Mouse (Mus musculus): ENCODE measurements around the gene Rad9b. TPM values are rescaled to one million over a fixed set of nuclear protein-coding genes. Genes with fewer than 3 reads are reported as not detected.

Gene Rad9b
- total and polyA plus RNA-seq, 2 experiments from 2014 or later = 14.6 to 20.0 TPM

DNA sequence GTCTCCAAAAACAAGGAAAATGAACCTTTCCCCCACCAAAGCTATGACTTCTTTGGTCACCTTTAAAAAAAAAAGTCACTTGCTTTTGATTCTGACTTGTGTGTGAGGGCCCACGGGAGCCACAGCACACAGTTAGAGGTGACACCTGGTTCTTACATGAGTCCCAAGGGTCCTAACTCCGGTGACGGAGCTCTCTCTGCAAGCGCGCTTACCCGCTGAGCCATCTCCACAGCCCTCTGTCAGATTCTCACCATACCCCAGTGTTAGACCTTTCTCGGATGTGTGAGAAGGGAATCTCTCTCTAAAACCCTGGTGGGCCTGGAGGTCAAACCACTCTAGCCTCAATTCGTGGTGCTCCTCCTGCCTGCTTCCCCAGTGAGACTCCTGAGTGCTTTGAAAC lies 43.5 kb upstream of the Rad9b start:
- no peak overlapping the region for H3K9ac ChIP-seq
- no peaks in the 10 kb centered on the region for H3K9me3 ChIP-seq (ENCODE audit: low read length)
- H3K4me3 ChIP-seq (ENCODE audit: low read depth, low read length) = no peak overlapping the region
- no peak overlapping the region for H3K4me2 ChIP-seq (ENCODE audit: low read depth)
- TF ChIP-seq CTCF (IDR thresholded peaks at IDR 0.05; ENCODE audit: low read depth) = no peak
- H3K27ac ChIP-seq (ENCODE audit: low read depth, low read length) = no peak overlapping the region
- no peaks in the 10 kb centered on the region for H3K27me3 ChIP-seq (ENCODE audit: insufficient read depth, low read length)
- no peak for DNase-seq
- no peak for ATAC-seq
- peaks cover 36% of the 10 kb centered on the region for H3K36me3 ChIP-seq (ENCODE audit: insufficient read depth)
- H3K4me1 ChIP-seq (ENCODE audit: insufficient read depth) = no peaks in the 10 kb centered on the region
- 90% methylated on average over 8 of the region's 8 CpGs for WGBS

DNA sequence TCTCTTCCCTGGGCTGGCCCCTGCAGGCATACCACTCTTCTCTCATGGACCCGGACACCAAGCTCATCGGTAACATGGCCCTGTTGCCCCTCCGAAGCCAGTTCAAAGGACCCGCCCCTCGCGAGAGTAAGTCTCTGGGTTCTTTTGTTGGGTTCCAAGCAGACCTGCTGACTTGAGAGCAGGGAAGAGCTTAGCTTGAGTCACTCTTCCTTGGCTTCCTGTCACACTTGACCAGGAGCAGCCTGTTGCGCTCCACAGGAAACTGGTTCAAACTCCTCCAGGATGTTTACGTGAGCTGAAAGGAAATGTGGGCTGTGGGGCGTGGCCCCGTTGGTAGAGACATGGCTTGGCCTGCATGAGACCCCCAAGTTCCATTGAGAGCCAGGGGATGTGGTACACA lies 42.8 kb upstream of the Rad9b start:
- 90% methylated on average over 10 of the region's 10 CpGs for WGBS
- Histone ChIP-seq H3K4me2 (ENCODE audit: low read depth) (no peak overlapping the region), H3K4me3 (ENCODE audit: low read depth, low read length) (no peak overlapping the region), H3K9ac (no peak overlapping the region), H3K27me3 (ENCODE audit: insufficient read depth, low read length) (no peaks in the 10 kb centered on the region), H3K36me3 (ENCODE audit: insufficient read depth) (peaks cover 30% of the 10 kb centered on the region), H3K9me3 (ENCODE audit: low read length) (no peaks in the 10 kb centered on the region), H3K27ac (ENCODE audit: low read depth, low read length) (no peak overlapping the region), H3K4me1 (ENCODE audit: insufficient read depth) (no peaks in the 10 kb centered on the region)
- no peak for DNase-seq
- TF ChIP-seq CTCF (IDR thresholded peaks at IDR 0.05; ENCODE audit: low read depth) = no peak
- no peak for ATAC-seq

DNA sequence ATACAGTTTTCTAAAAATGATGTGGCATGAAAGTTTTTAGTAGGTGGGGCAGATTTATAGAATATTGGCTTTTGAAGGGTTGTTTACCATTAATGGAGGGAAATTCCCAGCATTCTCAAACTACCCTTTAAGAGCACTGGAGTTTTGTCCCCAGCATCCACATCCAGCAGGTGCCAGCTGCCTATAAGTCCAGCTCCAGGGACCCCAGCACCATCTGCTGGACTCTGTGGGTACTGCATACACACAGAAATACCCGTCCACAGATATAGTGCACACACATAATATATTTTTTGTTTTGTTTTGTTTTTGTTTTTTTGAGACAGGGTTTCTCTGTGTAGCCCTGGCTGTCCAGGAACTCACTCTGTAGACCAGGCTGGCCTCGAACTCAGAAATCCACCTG lies 39.9 kb upstream of the Rad9b start:
- Histone ChIP-seq H3K4me3 (ENCODE audit: low read depth, low read length) (no peak overlapping the region), H3K4me2 (ENCODE audit: low read depth) (no peak overlapping the region), H3K36me3 (ENCODE audit: insufficient read depth) (peaks cover 10% of the 10 kb centered on the region), H3K4me1 (ENCODE audit: insufficient read depth) (no peaks in the 10 kb centered on the region), H3K9me3 (ENCODE audit: low read length) (no peaks in the 10 kb centered on the region), H3K27me3 (ENCODE audit: insufficient read depth, low read length) (no peaks in the 10 kb centered on the region), H3K9ac (no peak overlapping the region), H3K27ac (ENCODE audit: low read depth, low read length) (no peak overlapping the region)
- peak; percentile 85 for TF ChIP-seq CTCF (IDR thresholded peaks at IDR 0.05; ENCODE audit: low read depth)
- 32% methylated on average over 2 of the region's 2 CpGs for WGBS
- ATAC-seq (peak; percentile 47; the same call in 1 of the 2 replicates), DNase-seq (peak; percentile 77)

DNA sequence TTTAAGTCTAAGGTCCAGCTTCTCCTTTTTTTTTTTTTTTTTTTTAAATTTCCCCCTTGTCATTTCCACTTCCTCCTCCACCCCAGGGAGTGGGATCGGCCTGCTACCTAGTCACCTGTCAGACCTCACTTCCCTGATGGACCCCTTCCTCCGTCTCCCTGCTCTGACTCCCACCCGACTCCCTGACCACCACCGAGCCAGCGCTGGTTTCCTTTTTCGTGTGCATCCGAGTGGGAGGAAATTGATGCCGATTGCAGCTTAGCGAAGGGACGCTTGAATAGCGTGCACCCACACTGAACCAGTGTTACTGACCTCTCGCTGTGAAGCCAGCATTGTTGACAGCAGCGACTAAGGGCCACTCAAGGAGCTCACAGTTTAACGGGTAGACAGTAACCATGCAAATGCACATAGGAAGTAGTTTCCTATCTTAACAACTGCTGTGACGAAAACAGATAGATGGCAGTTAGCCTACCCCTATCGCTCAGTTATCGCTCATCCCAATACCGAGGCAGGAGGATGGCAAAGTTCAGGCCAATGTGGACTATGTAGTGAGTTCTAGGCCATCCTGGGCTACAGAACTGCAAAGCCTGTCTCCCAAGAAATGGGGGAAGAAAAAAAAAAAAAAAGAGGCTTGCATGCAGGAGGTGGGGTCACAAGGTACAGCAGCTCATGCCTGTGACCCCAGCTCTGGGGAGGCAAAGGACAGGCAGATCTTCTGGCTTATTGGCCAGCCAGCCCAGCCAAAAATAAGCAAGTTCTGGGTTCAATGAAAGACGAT lies 38.4 kb upstream of the Rad9b start:
- DNase-seq (peak; percentile 39), ATAC-seq (peak; percentile 34)
- 14% methylated on average over 19 of the region's 19 CpGs for WGBS
- no peak for TF ChIP-seq CTCF (IDR thresholded peaks at IDR 0.05; ENCODE audit: low read depth)
- Histone ChIP-seq H3K27me3 (ENCODE audit: insufficient read depth, low read length) (no peaks in the 10 kb centered on the region), H3K9ac (peak overlapping the region; percentile 84), H3K4me1 (ENCODE audit: insufficient read depth) (no peaks in the 10 kb centered on the region), H3K4me3 (ENCODE audit: low read depth, low read length) (peak overlapping the region; percentile 85), H3K9me3 (ENCODE audit: low read length) (no peaks in the 10 kb centered on the region), H3K36me3 (ENCODE audit: insufficient read depth) (peaks cover 6% of the 10 kb centered on the region; the same call in 1 of the 2 replicates), H3K27ac (ENCODE audit: low read depth, low read length) (peak overlapping the region; percentile 78), H3K4me2 (ENCODE audit: low read depth) (peak overlapping the region; percentile 80)

DNA sequence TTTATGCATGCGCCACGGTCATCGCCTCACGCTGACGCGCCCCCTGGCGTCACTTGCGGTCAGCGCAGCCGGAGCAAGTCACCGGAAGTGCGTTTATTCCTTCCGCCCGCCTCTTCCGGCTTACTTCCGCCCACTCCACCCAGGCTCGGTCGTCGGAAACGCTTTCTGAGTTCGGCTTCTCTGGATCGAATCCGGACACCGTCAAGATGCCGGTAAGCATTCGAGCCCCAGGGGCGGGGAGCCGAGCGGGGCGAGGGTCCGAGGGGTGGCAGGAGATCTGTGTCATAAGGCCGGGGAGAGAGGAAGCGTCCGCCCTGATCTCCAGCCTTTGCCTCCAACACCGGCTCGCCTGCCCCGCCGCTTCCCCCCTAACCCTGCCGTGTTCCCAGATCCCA lies 37.8 kb upstream of the Rad9b start, which contains the start of gene Arpc3:
Gene Arpc3, plus strand, starts transcription at position 93 of the 395 bp plus-strand sequence.
- peak within 1 kb of the TSS; percentile 85 for H3K4me3 ChIP-seq (ENCODE audit: low read depth, low read length)
- H3K4me1 ChIP-seq (ENCODE audit: insufficient read depth) = no peaks in the 10 kb centered on the region
- H3K27ac ChIP-seq (ENCODE audit: low read depth, low read length) = peak within 1 kb of the TSS; percentile 78
- peak within 1 kb of the TSS; percentile 84 for H3K9ac ChIP-seq
- ATAC-seq (peak; percentile 96), DNase-seq (peak; percentile 97)
- no peaks in the 10 kb centered on the region for H3K27me3 ChIP-seq (ENCODE audit: insufficient read depth, low read length)
- peak; percentile 91 for TF ChIP-seq CTCF (IDR thresholded peaks at IDR 0.05; ENCODE audit: low read depth)
- under 1% methylated on average over 39 of the region's 39 CpGs for WGBS
- peak within 1 kb of the TSS; percentile 80 for H3K4me2 ChIP-seq (ENCODE audit: low read depth)
- no peaks in the 10 kb centered on the region for H3K9me3 ChIP-seq (ENCODE audit: low read length)
- H3K36me3 ChIP-seq (ENCODE audit: insufficient read depth) = peaks cover 4% of the 10 kb centered on the region; the same call in 1 of the 2 replicates

DNA sequence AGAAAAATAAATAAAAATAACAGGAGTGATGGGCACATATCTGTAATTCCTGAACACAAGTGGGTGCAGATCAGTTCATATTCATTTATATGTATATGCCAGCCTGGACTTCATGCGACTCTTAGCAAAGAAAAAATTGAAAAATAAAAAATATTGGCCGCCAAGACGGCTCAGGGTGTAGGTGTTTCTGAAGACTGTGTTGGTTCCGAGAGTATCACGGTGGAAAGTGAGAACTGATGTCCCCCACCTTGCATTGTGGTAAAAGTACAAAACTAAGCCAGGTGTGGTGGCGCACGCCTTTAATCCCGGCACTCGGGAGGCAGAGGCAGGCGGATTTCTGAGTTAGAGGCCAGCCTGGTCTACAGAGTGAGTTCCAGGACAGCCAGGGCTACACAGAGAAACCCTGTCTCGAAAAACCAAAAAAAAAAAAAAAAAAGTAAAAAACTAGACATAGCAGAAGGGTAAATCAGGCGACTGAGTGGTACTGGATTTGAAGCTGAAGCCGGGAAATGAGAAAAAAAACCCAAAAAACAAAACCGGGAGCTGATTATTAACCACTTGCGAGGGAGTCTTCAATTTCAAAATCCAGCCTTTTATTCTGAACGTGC lies 37.2 kb upstream of the Rad9b start:
- Histone ChIP-seq H3K36me3 (ENCODE audit: insufficient read depth) (no peaks in the 10 kb centered on the region; the same call in 1 of the 2 replicates), H3K4me2 (ENCODE audit: low read depth) (peak overlapping the region; percentile 80; the same call in 1 of the 2 replicates), H3K9me3 (ENCODE audit: low read length) (no peaks in the 10 kb centered on the region), H3K27me3 (ENCODE audit: insufficient read depth, low read length) (no peaks in the 10 kb centered on the region), H3K27ac (ENCODE audit: low read depth, low read length) (0 out of 2 replicates have a peak overlapping the region, but pooled peaks have one; percentile 50), H3K4me3 (ENCODE audit: low read depth, low read length) (peak overlapping the region; percentile 85; the same call in 1 of the 2 replicates), H3K4me1 (ENCODE audit: insufficient read depth) (no peaks in the 10 kb centered on the region), H3K9ac (0 out of 2 replicates have a peak overlapping the region, but pooled peaks have one; percentile 84)
- no peak for ATAC-seq
- no peak for TF ChIP-seq CTCF (IDR thresholded peaks at IDR 0.05; ENCODE audit: low read depth)
- 53% methylated on average over 15 of the region's 16 CpGs for WGBS
- DNase-seq = no peak

DNA sequence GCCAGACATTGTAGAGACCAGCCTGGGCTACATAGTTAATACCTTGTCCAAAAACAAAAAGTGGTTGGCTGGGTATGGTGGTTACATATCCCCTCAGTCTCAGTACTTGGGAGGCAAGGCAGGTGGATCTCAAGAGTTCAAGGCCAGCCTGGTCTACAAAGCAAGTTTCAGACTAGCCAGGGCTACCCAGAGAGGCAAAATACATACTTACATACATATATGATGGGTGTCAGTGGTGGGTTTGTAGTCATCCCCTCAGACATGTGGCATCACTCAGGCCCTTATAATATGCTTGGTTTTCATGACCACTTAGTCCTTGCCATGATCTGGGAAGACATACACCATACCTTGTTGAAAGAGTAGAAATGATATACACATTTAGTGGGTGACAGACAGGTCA lies 36.6 kb upstream of the Rad9b start:
- Histone ChIP-seq H3K36me3 (ENCODE audit: insufficient read depth) (no peaks in the 10 kb centered on the region; the same call in 1 of the 2 replicates), H3K9ac (no peak overlapping the region), H3K4me3 (ENCODE audit: low read depth, low read length) (no peak overlapping the region), H3K4me2 (ENCODE audit: low read depth) (no peak overlapping the region), H3K27ac (ENCODE audit: low read depth, low read length) (no peak overlapping the region), H3K27me3 (ENCODE audit: insufficient read depth, low read length) (no peaks in the 10 kb centered on the region), H3K9me3 (ENCODE audit: low read length) (no peaks in the 10 kb centered on the region), H3K4me1 (ENCODE audit: insufficient read depth) (no peaks in the 10 kb centered on the region)
- ATAC-seq (no peak), DNase-seq (no peak)
- no peak for TF ChIP-seq CTCF (IDR thresholded peaks at IDR 0.05; ENCODE audit: low read depth)

Data from forebrain, postnatal 0 days (tissue).